Mouse (Mus musculus) adrenal gland, postnatal 4 days (tissue): ENCODE results near the gene Tab1. TPM values are rescaled to one million over a fixed set of nuclear protein-coding genes. Genes with fewer than 3 reads are reported as not detected.

Source experiments
- DNase-seq, 2 experiments: peaks; one replicate each; pipeline ENCODE4 v3.0.0; 2021 to 2022; ENCODE audit warnings: low spot score in 2 of 2, mixed read lengths in 2 of 2
- total RNA-seq, 2 experiments: library from RNA; stranded (reverse); gene quantifications; 2 replicates each; pipeline ENCODE4 v1.2.3; 2021

The Tab1 gene
- total RNA-seq, 2 experiments from 2014 or later = 37.6 to 37.8 TPM

DNA sequence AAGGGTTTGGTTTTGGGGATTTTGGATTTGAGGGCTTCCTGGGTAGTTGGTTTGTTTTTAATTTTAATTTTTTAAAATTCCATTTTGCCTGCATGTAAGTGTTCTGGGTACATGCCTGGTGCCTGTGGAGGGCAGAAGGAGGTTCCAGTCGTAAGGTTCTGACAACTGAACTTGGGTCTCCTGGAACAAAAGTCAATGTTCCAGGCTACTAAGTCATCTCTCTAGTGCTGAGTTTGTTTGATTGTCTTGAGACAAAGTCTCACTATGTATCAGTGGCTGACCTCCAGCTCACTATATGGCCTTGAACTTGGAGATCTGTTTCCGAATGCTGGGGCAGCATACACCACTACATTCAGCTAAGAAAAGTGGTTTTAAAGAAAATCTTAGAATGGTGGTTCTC lies 2.6 kb downstream of the Tab1 start:
- no peak for DNase-seq

DNA sequence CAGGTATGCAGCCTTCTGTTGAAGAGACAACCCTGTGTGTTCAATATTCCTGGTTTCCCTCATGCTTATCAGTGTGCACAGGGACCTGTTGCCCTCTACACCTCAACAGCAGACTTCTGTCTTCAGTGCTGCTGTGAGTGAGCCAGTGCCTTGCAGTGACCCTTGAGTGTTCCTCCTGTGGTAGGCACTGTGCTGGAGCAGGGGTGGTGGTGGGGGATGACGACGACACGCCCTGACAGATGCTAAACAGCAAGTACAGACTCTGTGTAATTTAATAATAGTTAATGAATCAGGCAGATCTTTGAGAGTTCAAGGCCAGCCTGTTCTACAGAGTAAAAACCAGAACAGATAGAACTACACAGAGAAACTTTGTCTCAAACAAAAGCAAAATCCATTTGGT lies 3.7 kb downstream of the Tab1 start:
- DNase-seq = no peak

DNA sequence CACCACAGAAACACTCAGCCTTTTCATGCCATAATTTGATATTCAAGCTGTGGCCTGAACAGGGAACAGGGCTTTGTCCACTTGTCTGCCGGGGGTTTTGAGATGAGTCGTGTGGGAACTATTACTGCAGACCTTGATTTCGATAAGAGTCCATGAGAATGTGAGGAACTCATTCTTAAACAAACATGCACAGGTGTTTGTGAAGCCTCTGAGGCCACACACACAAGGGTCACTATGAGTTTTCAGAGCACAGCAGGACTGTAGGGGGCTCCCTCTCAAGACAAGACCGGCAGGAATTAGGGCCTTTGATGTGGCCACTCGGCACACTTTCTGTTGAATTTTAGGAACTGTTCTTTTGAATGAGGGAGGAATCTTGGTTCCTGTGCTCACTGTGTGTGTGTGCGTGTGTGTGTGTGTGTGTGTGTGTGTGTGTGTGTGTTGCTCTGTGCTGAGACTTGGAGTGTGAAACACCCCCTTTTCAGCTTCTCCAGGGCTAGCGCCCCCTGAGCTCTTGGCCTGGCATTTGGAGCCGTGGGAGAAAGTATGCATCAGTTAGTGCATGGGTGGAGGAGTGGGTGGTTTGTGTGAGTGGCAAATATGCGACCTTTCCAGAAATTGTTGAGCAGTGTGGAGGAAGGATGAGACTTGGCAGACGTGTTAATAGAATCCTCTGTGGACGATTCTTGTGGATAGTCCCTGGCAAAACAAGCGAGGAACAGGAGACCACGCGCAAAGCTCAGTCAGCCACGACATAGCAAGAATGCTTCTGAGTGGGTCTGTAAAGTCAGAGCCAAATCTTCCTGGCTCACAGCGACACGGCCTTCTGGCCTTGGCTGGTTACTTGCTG lies 5.2 kb downstream of the Tab1 start:
- DNase-seq = no peak

DNA sequence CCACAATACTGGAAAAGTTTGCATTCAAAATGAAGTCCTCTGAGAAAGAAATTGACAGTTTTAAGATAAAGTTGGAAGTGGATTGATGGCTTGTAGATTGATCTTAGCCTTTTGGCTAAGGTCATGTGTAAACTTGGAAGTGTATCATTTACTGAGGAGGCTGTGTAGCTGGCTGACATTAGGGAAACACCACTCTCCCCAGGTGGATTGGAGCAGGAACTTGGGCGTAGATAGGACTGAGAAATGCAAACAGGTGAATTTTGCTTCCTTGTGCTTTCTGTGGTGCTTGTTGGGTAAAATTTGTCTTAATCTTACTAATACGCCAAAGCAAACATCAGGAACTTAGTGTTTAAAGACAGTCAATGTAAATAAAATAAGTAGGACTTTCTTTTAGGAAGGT lies 7.4 kb downstream of the Tab1 start:
- no peak for DNase-seq

DNA sequence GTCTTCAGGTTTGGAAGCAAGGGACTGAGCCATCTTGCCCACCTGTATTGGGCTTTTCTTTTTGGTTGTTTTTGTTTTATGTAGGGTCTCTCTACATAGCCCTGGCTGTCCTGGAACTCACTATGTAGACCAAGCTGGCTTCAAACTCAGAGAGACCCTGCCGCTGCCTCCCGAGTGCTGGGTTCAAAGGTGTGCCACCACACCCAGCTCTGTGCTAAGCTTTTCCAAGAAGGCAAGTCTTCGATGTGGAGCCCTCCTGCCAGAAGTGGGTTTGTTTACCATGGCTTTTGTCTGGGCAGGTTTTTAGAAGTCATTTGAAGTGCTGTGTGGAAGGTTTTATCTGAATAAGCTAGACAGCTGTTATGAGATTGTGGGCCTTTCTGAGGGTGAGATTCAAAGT lies 8.0 kb downstream of the Tab1 start:
- no peak for DNase-seq

DNA sequence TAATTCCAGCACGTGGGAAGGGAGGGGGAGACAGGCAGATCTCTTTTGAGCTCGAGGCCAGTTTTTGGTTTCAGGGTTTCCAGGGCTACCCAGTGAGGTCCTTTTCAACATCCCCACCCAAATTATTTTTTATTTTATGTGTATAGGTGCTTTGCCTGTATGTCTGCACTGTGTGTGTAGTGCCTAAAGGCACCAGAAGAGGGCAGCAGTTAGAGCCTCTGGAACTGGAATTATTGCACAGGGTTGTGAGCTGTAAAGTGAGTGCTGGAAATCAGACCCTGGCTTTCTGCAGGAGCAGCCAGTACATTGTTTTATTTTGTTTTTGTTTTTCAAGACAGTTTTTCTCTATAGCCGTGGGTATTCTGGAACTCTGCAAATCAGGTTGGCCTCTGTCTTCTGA lies 9.2 kb downstream of the Tab1 start:
- no peak for DNase-seq

DNA sequence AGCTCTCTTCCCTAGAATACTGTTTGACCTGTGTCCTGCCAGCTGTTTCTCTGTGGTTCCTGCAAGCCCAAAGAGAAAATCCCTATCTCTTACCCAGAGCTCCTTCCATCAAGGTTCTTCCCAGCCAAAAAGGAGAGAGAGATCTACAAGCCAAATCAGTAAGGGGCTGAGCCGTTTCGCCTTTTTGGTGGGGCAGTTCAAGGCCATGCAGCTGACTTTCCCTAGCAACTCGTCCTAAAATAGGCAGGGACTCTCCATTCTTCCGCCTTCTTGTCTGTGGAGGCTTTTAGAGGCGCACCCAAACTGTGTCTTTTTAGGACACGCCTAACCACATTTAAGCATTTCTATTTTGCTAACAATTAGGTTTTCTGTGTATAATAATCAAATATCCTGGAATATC lies 10.8 kb downstream of the Tab1 start:
- DNase-seq = no peak

DNA sequence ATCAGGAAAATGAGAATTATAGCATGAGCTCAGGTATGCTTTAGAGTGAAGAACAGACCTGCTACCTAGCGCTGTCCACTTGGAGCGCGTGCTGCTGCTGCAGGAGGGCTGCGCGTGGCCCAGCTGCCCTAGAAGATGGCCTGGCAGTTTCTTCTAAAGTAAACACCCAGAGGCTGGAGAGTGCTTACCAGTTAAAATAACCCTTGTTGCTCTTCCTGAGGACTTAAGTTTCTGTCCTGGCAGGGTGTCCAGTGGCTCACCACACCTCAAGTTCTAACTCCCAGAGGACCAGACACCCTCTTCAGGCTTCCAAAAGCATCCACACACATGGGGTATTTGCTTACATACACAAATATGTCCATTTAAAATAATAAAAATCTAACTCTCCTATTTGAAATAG lies 12.5 kb downstream of the Tab1 start:
- DNase-seq = no peak

DNA sequence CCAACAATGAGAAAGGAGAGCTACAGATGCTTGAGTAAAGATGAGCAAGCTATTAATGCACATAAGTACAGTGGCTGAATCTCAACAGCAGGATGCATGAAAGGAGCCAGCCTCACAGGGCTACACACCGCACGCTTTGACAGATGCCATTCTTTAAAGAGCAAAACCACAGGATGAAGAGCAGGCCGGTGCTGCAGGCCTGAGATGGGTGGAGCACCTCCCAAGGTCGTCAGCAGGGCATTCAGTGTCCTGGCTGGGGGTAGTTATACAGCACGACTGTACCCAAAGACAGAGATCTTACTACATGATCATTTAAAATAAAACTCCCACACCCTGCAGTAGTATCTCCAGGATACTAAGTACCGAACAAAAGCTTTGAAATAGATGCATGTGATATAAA lies 13.2 kb downstream of the Tab1 start:
- no peak for DNase-seq

DNA sequence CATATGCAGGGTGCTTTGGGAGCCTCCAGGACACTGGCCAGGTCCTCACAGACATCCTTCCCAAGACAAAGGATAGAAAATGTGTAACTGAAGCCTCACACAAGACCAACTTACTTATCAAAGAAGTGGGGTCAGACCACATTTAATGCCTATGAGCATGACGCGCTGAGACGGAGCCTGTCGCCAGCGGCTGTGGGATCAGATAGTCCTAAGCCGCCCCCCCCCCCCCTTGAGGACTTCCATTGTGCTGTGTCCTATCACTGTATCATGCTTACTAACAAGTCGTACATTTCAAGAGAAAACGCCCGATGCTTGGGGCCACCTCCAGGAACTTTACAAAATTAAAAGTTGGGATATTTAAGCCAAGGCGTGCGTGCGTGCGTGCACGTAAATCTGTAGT lies 14.2 kb downstream of the Tab1 start:
- DNase-seq = no peak

DNA sequence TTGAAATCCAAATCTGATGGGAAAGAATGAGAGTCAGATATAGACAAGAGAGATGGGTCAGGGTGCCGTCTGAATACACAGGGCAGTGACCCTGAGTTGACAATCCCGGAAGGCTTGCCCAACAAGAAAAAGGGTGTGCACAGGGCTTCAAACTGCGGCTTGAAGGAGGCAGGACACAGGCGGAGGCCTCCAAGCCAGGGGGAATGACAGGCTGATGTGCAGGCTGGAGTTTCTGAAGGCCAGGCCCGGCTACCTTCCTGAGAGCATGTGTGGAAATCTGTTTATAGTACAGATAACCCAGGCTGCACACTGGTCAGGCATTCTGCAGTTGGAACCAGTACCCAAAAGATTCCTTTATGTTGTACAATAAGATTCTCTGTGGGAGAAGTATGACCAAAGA lies 14.6 kb downstream of the Tab1 start:
- no peak for DNase-seq

DNA sequence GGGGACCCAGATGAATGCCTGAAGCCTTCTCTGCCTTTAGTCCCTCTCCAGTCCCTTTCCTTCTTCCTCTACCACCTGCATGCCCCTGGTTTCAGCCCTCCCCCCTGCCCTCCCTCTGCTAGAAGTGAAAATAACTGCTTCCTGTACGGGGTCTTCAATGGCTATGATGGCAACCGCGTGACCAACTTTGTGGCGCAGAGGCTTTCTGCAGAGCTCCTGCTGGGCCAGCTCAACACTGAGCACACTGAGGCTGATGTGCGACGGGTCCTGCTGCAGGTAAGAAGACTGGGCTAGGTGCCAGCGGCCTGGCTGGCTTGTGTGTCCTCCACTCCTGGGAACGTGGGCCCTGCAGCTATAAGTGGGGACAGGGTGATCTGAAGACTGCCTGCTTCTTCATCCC lies 15.6 kb downstream of the Tab1 start:
- DNase-seq = no peak

DNA sequence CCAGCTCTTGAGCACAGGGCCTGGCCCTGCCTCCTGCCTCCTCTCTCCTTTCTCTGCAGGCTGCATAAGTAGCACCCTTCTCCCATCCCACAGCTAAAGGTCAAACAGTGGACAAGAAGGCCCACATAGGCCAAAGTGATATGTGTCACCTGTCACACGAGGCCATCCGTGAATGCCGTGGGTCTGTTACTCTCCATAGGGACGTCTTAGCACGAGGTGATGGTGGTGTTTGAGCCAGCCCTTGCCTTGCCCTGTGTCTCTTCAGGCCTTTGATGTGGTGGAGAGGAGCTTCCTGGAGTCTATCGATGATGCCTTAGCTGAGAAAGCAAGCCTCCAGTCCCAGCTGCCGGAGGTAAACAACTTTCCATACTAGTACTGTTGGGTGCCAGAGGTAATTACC lies 16.6 kb downstream of the Tab1 start:
- no peak for DNase-seq

DNA sequence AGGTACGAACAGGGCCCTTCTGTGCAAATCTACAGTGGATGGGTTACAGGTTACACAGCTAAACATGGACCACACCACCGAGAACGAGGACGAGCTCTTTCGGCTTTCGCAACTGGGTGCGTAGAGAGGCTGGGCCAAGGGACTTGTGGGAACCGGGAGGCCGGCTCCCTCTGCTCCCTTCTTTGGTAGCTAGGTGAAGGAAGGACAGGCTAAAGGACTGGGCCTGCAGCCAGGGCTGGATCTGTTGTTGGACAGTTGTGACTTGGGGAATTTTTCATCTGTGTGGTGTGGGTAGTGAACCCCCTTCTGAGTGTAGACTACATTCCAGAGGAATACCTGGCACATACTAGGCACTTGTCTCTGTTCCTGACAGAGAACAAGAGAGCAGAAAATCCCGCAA lies 19.7 kb downstream of the Tab1 start:
- DNase-seq = no peak

DNA sequence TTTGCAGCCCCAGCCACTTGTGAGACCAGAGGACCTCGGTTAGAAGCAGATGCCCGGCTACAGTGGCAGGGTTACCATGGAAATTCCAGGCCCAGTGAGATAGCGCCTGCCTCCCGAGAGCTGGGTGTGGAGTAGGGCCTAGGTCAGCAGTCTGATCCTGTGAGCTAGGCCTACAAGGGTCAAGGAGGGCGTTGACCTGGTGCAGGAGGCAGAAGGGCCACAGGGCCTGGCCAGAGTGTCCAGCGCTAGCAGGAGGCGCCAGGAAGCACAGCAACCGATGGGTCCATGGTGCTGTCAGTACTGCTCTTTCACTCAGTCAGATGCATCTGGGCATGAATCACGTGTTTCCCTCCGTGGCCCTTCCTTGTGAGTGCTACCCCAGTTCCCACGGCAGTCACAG lies 20.8 kb downstream of the Tab1 start:
- DNase-seq = no peak

DNA sequence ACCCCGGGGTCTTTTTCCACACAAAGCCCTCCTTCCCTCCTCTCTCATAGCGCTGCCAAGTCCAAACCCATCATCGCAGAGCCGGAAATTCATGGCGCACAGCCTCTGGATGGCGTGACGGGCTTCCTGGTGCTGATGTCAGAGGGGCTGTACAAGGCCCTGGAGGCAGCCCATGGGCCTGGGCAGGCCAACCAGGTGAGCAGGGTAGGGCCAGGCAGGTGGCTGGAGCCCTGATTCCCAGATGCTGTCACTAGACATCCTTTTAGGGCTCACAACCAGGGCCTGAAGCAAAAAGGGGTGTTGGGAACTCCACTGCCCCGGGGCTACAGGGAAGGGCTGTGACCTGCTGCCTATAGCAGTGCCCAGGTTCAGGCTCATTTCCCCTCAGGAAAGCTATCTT lies 22.8 kb downstream of the Tab1 start:
- no peak for DNase-seq

DNA sequence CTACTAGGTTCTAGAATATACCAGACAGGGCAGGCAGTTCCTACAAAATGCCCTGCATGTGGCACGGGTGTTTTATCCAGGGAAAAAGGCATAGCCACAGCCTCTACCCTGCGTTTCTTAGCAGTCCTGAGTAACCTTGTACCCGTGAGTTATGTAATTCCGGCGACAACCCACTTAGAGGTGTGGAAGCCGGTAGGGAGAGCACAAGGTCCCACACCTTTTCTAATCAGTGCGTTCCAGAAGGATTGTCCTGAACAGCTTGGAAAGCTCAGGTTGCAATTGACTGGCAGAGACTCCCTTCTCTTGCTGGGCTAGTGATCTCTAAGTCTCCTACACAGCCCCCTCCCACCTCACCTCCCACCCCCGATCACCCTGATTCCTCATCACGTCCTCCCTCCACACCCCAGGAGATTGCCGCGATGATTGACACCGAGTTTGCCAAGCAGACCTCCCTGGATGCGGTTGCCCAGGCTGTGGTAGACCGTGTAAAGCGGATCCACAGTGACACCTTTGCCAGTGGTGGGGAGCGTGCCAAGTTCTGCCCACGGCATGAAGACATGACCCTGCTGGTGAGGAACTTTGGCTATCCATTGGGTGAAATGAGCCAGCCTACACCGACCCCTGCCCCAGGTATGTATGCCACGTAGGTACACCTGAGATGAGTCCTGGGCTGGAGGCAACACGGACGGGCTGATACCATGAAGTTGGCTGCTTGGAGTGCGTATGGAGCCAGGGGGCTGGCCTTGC lies 24.4 kb downstream of the Tab1 start:
- DNase-seq = no peak

DNA sequence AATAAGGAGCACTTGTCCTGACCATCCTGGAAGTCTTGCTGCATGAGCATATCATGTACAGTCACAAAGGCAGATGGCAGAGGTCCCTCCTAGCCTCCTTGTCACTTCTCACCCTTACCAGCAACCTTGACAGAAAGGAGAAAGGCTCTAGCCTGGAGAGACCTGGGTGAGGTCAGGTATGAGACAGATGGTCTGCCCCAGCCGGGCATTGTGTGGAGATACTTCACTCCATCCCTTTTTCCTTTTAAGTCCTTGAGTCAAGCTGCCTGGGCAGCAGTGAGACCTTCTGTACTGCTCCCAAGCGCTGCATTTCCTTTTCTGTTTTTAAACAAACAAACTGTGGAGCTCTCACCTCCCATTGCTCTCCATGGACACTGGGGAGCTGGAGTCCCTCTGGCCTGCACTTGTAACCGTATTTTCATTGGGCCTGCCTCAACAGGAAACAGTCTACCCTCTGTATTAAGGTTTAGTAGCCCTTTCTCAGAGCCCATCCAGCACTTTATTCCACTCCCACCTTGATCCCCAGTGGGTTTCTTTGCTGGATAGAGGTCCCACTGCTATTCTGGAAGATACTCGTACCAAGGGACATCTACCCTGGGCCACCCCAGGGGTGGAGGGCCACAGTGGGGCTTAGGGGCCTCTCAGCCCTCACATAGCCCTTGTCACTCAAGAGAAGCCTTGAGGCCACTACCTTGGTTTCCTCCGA lies 25.2 kb downstream of the Tab1 start:
- DNase-seq = no peak

DNA sequence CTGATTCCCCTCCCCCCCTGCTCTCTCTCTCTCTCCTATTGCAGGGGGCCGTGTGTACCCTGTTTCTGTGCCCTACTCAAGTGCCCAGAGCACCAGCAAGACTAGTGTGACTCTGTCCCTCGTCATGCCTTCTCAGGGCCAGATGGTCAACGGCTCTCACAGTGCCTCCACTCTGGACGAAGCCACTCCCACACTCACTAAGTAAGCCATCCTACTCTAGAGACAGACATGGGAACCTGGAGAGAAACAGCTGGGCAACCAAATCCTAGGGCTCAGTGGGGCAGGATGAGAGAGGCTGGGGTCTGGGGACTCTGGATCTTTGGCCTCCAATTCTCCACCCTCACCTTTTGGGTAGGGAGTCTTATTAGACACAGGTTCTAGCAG lies 25.8 kb downstream of the Tab1 start:
- no peak for DNase-seq

DNA sequence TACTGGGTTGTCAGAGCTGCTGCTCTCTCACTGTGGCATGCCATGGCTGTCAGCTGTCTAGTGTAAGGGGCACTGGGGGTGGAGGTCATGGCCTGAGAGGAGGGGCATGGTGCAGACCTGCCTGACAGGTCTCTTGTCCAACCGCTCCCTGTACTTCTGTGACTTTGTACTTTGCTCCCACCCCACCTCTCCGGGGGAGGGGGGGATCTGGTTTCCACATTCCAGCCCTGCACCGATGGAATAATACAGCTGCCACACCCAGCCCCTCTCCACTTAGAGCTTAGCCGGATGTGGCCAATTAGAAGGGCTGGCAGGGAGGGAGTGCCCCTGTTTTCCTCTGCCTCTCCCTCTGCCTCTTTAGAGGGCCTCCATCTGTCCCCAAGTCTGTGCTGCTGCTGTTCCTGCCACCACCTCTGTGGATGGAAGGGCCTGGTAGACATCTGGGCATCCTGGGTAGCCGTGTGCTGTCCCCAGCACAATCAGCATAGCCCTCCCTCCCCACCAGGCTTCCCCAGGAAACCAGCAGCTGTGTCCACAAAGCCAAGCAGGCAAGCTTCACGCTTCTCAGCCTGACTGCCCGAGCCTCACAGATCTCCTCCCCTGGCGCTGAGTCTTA lies 26.5 kb downstream of the Tab1 start:
- no peak for DNase-seq

DNA sequence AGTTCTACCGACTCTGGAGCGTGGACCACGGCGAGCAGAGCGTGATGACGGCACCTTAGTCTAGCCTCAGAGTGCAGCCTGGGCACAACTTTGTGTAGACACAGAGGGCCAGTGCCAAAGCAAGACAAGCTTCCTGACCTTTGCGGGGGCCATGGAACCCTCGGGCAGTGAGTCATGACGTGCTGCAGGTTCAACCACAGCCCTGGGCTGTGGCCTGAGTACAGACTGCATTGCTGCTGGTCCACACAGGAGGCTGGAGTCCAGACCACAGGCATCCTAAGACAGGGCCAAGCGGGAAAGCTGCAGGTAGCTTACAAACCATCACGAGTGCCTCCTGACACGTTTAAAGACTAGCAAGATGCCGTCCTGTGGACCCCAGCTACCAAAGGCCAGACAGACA lies 27.3 kb downstream of the Tab1 start:
- DNase-seq = no peak

DNA sequence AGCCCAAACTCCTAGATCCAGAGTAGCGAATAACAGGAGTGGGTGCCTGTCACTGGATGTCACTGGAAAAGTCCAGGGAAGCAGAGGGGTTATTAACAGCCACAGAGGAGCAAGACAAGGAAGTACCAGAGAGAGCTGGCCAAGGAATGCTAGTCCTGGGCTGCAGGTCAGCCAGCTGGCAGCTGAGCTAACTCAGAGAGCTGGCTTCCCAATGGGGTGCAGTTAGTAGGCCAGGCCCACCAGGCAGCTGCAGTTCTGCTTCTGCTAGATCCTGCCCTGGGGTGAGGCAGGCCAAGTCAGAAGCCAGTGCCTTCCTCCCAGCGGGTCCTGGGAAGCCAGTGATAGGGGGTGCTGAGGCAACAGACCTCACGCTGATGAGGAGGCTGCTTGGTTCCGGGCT lies 27.8 kb downstream of the Tab1 start:
- DNase-seq = no peak
